Mouse (Mus musculus) intestine, postnatal 0 days (tissue): ENCODE results near the gene St3gal6. TPM values are rescaled to one million over a fixed set of nuclear protein-coding genes. Genes with fewer than 3 reads are reported as not detected.
A peak's percentile ranks its signal among the peaks of the same experiment; 100 is the strongest.

Experiments used
- ATAC-seq: fragments of 200-750 bp; cut with Nextera tagmentation; 2 replicates; pipeline ENCODE4 v1.8.0; 2017; ENCODE audit warnings: mild to moderate bottlenecking, moderate TSS enrichment, moderate library complexity
- H3K27ac ChIP-seq: fragments of 300-500 bp; sonication (generic); 2 replicates; pipeline ENCODE4 v1.5.1; 2014; ENCODE audit warnings: mild to moderate bottlenecking, low read depth, low read length, moderate library complexity
- H3K27me3 ChIP-seq: fragments of 300-500 bp; sonication (generic); replicated peaks from 2 replicates; pipeline ENCODE4 v1.6.1; 2014; ENCODE audit warnings: low read length, mixed read lengths; ENCODE audit not compliant: control insufficient read depth, insufficient read depth
- H3K36me3 ChIP-seq: fragments of 300-500 bp; sonication (generic); 2 replicates; pipeline ENCODE4 v1.6.1; 2014; ENCODE audit warnings: mild to moderate bottlenecking, moderate library complexity; ENCODE audit not compliant: control insufficient read depth, insufficient read depth
- H3K4me1 ChIP-seq: fragments of 300-500 bp; sonication (generic); replicated peaks from 2 replicates; pipeline ENCODE4 v1.6.1; 2014; ENCODE audit warnings: antibody characterized with exemption, low read length, mixed read lengths; ENCODE audit not compliant: control insufficient read depth, insufficient read depth
- H3K4me2 ChIP-seq: fragments of 300-500 bp; sonication (generic); replicated peaks from 2 replicates; pipeline ENCODE4 v1.6.1; 2014; ENCODE audit warnings: low read depth, mild to moderate bottlenecking, moderate library complexity
- H3K4me3 ChIP-seq: fragments of 300-500 bp; sonication (generic); 2 replicates; pipeline ENCODE4 v1.5.1; 2014; ENCODE audit warnings: low read depth, low read length
- H3K9ac ChIP-seq: fragments of 300-500 bp; sonication (generic); 2 replicates; pipeline ENCODE4 v1.6.1; 2014; ENCODE audit warnings: mild to moderate bottlenecking, low read depth, low read length
- H3K9me3 ChIP-seq: fragments of 300-500 bp; sonication (generic); 2 replicates; pipeline ENCODE4 v1.6.1; 2016; ENCODE audit warnings: mixed run types; ENCODE audit not compliant: control insufficient read depth
- CTCF ChIP-seq: sonication (generic); IDR thresholded peaks from 2 replicates; pipeline ENCODE4 v1.5.1; 2016; ENCODE audit warnings: low read depth, mild to moderate bottlenecking, control low read depth, antibody characterized with exemption, moderate library complexity
- WGBS: fragments of 180-500 bp; shearing (Covaris S2); extraction: QIAGEN DNeasy Blood & Tissue Kit; methylation state at CpG from one replicate; pipeline ENCODE4 v1.1.7; 2014; 5-methylcytosine and 5-hydroxymethylcytosine counted together
- polyA plus RNA-seq: library from polyadenylated mRNA; unstranded; fragments of >200 nt; fragmentation: Nextera tagmentation; extraction: Ambion mirVana; gene quantifications from 2 replicates; pipeline ENCODE4 v1.2.1, GENCODE M21; 2015

The St3gal6 gene
- polyA plus RNA-seq, 1 experiment from 2014 or later = 32.5 TPM

DNA sequence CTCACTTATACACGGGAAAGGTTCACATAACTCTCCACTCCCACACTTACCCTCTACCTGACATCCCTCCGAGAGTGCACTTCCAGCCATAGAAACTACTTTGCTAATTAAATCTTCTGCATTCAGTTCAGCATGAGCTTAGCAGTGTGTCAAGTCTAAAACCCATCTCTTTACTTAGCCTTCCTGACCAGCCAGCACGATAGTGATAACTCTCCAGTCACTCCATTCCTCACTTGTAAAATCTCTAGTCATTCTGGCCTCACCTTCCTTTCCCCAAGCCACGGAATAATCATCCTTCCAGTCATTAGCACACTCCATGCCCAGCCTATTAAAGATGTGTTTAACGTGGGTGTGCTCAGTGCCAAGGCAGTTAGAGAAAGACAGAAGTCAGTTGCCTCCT lies 9.7 kb upstream of the St3gal6 start:
- H3K27ac ChIP-seq = no peak overlapping the region
- ATAC-seq = no peak
- H3K9me3 ChIP-seq = no peaks in the 10 kb centered on the region
- TF ChIP-seq CTCF = no peak
- no peak overlapping the region for H3K4me3 ChIP-seq
- WGBS = 79% methylated on average over 5 of the region's 5 CpGs
- no peak overlapping the region for H3K4me2 ChIP-seq
- no peaks in the 10 kb centered on the region for H3K36me3 ChIP-seq
- H3K4me1 ChIP-seq = 0 out of 2 replicates have a peak, but pooled peaks cover 6% of the 10 kb centered on the region
- H3K9ac ChIP-seq = no peak overlapping the region
- H3K27me3 ChIP-seq = no peaks in the 10 kb centered on the region

DNA sequence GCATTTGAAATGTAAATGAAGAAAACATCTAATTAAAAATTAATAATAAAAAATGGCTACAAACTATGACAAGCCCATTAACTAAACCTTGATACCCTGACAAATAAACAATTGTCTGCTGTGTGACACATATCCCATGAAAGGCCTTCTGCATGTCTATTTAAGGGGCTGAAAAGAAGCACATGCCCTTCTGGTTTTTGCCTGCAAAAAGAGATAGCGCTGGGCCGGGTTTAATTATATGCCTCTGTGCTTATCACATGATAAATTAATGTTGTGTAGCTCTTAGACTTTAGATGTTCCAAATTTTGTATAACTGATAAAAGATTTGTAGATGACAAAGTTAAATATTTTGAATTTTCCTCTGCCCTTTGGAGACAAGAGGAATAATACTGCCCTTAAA lies 9.2 kb upstream of the St3gal6 start:
- TF ChIP-seq CTCF = no peak
- H3K4me3 ChIP-seq = no peak overlapping the region
- H3K27me3 ChIP-seq = no peaks in the 10 kb centered on the region
- no peaks in the 10 kb centered on the region for H3K36me3 ChIP-seq
- WGBS = 93% methylated on average over 2 of the region's 2 CpGs
- H3K4me2 ChIP-seq = no peak overlapping the region
- ATAC-seq = no peak
- H3K9ac ChIP-seq = no peak overlapping the region
- no peaks in the 10 kb centered on the region for H3K9me3 ChIP-seq
- no peak overlapping the region for H3K27ac ChIP-seq
- 0 out of 2 replicates have a peak, but pooled peaks cover 6% of the 10 kb centered on the region for H3K4me1 ChIP-seq

DNA sequence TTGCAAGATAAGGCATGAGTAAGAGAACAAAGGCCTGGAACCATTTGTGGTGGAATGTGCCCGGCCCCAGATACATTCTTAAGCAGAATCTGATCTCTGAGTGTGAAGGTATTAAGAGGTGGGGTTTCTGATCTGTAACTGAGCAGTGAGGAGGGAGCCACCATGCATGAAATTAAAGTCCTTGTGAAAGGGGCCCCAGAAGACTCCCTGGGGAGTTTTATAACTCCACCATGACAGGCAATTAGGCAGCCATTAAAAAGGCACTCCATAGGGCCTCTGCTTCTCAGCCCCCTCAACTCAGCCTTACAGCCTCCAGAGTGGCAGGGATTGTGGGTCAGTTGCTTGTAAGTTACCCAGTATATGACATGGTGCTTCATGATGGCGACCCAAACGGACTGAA lies 8.5 kb upstream of the St3gal6 start:
- H3K27me3 ChIP-seq = no peaks in the 10 kb centered on the region
- no peaks in the 10 kb centered on the region for H3K9me3 ChIP-seq
- no peaks in the 10 kb centered on the region for H3K36me3 ChIP-seq
- no peak overlapping the region; the same call in 1 of the 2 replicates for H3K9ac ChIP-seq
- no peak for ATAC-seq
- TF ChIP-seq CTCF = no peak
- H3K4me3 ChIP-seq = no peak overlapping the region
- H3K27ac ChIP-seq = no peak overlapping the region
- 0 out of 2 replicates have a peak, but pooled peaks cover 6% of the 10 kb centered on the region for H3K4me1 ChIP-seq
- H3K4me2 ChIP-seq = no peak overlapping the region
- WGBS = 71% methylated on average over 3 of the region's 3 CpGs

DNA sequence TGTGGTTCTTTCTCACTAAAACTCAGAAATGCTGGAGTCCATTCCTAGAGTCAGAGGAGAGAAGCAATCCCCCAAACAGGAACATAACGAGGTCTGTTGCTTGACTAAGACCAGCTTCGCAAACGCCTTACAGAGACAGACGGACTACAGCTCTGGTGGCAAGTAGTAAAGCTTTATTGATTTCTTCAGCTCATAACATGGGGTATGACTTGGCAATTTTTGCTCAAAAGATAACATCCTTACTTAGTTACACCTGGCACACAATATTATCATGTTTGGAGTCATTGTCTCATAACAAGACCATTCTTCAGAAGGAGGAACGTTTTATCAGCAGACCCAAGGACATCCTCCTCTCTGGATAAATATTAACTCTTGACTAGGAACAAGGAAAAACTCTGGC lies 3.8 kb upstream of the St3gal6 start:
- no peak for TF ChIP-seq CTCF
- Histone ChIP-seq H3K4me2 (no peak overlapping the region), H3K27me3 (no peaks in the 10 kb centered on the region), H3K36me3 (no peaks in the 10 kb centered on the region), H3K9me3 (no peaks in the 10 kb centered on the region), H3K4me3 (no peak overlapping the region), H3K27ac (no peak overlapping the region), H3K9ac (no peak overlapping the region), H3K4me1 (0 out of 2 replicates have a peak, but pooled peaks cover 6% of the 10 kb centered on the region)
- peak; percentile 68 for ATAC-seq
- WGBS = 37% methylated on average over 5 of the region's 5 CpGs

DNA sequence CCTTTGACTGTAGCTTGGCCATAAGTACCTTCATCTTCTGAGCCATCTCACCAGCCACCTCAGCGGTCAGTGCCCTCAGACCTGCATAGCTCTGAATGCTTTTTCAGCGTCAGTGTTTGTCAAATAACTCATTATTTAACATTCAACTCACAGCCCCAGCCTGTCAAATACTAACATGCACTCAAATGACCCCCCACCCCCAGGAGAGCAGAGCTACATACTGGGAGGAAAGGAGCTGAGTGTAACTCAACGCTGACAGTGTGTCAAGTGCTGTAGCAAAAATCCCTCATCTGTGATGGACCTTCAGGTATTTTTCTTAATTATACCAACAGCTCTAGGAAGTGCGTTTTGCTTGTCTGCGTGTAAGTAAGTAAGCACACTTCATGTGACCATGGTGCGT lies 2.7 kb upstream of the St3gal6 start:
- Histone ChIP-seq H3K4me3 (no peak overlapping the region), H3K27me3 (no peaks in the 10 kb centered on the region), H3K4me1 (no peaks in the 10 kb centered on the region), H3K4me2 (no peak overlapping the region), H3K9ac (no peak overlapping the region), H3K27ac (no peak overlapping the region), H3K36me3 (no peaks in the 10 kb centered on the region), H3K9me3 (no peaks in the 10 kb centered on the region)
- ATAC-seq = no peak
- WGBS = 88% methylated on average over 6 of the region's 6 CpGs
- no peak for TF ChIP-seq CTCF

DNA sequence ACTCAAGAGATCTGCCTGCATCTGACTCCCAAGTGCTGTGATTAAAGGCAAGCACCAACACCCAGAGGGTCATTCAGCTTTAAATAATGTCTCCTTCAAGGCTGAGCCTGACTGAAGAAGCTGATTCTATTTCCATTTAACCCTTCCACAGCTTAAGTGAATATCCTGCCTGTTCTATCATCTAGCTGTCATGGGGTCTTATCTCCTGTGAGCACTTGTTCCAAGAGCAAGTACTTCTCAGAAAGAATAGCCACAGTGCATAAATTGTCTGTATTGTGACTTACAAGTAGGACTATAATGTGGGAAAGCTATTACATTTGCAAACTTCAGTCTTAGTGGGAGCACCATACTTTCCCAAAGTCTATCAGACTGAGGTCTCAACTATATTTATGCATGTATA lies 1.8 kb upstream of the St3gal6 start:
- no peak overlapping the region for H3K4me2 ChIP-seq
- H3K9me3 ChIP-seq = no peaks in the 10 kb centered on the region
- no peak overlapping the region for H3K4me3 ChIP-seq
- no peaks in the 10 kb centered on the region for H3K27me3 ChIP-seq
- H3K36me3 ChIP-seq = no peaks in the 10 kb centered on the region
- H3K4me1 ChIP-seq = no peaks in the 10 kb centered on the region
- H3K27ac ChIP-seq = no peak overlapping the region
- no peak for TF ChIP-seq CTCF
- H3K9ac ChIP-seq = no peak overlapping the region
- no peak for ATAC-seq
